Mouse (Mus musculus): ENCODE results near the gene Cnga3. TPM values are rescaled to one million over a fixed set of nuclear protein-coding genes. Genes with fewer than 3 reads are reported as not detected.

Gene Cnga3
- polyA plus RNA-seq, 1 experiment from 2014 or later = 0.16 TPM

DNA sequence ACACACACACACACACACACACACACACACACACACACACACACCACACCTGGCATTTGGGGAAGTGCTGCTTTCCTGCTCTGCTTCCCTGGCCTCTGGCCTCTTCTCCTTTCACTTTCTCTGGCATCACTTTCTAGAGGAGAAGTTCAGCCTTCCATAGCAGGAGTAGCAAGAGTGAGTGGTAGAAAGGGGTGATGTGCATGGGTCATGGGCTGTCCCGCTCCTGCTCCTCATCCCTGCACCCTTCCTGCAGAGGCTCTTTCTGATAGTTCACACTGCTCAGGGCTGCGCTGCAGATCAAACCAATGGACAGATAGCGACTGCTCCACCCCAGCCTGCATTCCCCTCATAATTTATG lies 94.5 kb downstream of the Cnga3 start:
- Histone ChIP-seq H3K9me3 (no peaks in the 10 kb centered on the region), H3K4me1 (replicated peaks) (peaks cover 8% of the 10 kb centered on the region; the same call in 1 of the 2 replicates), H3K9ac (replicated peaks) (no peak overlapping the region), H3K4me2 (replicated peaks) (no peak overlapping the region), H3K36me3 (no peaks in the 10 kb centered on the region), H3K4me3 (replicated peaks) (no peak overlapping the region), H3K27ac (no peak overlapping the region), H3K27me3 (no peaks in the 10 kb centered on the region)
- no peak for ATAC-seq
- WGBS = 89% methylated on average over 3 of the region's 3 CpGs

DNA sequence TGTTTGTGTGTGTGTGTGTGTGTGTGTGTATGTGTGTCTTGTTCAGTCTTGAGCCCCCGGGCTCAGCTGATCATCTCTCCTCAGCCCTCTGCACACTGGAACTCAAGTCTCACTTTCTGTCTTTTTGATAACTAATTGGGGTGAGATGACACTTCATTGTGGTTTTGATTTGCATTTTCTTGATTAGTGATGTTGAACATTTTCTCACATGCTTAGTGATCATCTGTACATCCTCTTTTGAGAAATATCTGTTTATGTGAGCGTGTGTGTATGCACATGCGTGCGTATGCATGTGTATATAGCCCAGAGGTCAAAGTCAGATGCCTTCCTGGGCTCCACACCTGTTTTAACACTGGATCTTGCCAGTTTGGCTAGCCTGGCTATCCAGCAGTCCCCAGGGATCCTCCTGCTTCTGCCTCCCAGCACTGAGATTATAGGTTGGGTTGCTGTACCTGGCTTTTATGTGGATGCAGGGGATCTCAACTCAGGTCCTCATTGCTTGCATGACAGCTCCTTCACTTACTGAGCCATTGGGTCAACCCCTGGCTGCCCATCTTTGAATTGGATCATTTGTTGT lies 95.8 kb downstream of the Cnga3 start:
- Histone ChIP-seq H3K27me3 (no peaks in the 10 kb centered on the region), H3K9me3 (no peaks in the 10 kb centered on the region), H3K4me2 (replicated peaks) (no peak overlapping the region), H3K36me3 (no peaks in the 10 kb centered on the region), H3K27ac (no peak overlapping the region), H3K9ac (replicated peaks) (no peak overlapping the region), H3K4me3 (replicated peaks) (no peak overlapping the region), H3K4me1 (replicated peaks) (peaks cover 12% of the 10 kb centered on the region)
- 96% methylated on average over 4 of the region's 4 CpGs for WGBS
- no peak for ATAC-seq

Other genes with a start within 250 kb of the Cnga3 start
- gene Vwa3b, start 187.8 kb upstream of the Cnga3 start, polyA plus RNA-seq (2015; fragmentation: Nextera tagmentation; extraction: Ambion mirVana) = 0.28 and 0.54 TPM in 2 replicates
- gene Inpp4a, start 85.4 kb downstream of the Cnga3 start, polyA plus RNA-seq (2015; fragmentation: Nextera tagmentation; extraction: Ambion mirVana) = 52.0 and 55.1 TPM in 2 replicates
- gene Coa5, start 215.7 kb downstream of the Cnga3 start, polyA plus RNA-seq (2015; fragmentation: Nextera tagmentation; extraction: Ambion mirVana) = 52.8 and 54.4 TPM in 2 replicates
- gene Unc50, start 215.7 kb downstream of the Cnga3 start, polyA plus RNA-seq (2015; fragmentation: Nextera tagmentation; extraction: Ambion mirVana) = 127 and 131 TPM in 2 replicates